Mouse (Mus musculus) forebrain, embryonic 10.5 days (tissue): Measurements from ENCODE around the gene Cnnm1. TPM values are rescaled to one million over a fixed set of nuclear protein-coding genes. Genes with fewer than 3 reads are reported as not detected.
A peak's percentile ranks its signal among the peaks of the same experiment; 100 is the strongest.

ENCODE experiments used
- DNase-seq: peaks from one replicate; pipeline ENCODE4 v3.0.0-alpha.2; 2017; ENCODE audit warnings: low spot score; ENCODE audit errors: extremely low spot score
- H3K27ac ChIP-seq: fragments of 300-500 bp; sonication (generic); 2 replicates; pipeline ENCODE4 v1.5.1; 2016; ENCODE audit warnings: mild to moderate bottlenecking
- H3K27me3 ChIP-seq: fragments of 300-500 bp; sonication (generic); 2 replicates; pipeline ENCODE4 v1.6.1; 2016; ENCODE audit warnings: mild to moderate bottlenecking; ENCODE audit not compliant: poor library complexity, severe bottlenecking
- H3K36me3 ChIP-seq: fragments of 300-500 bp; sonication (generic); replicated peaks from 2 replicates; pipeline ENCODE4 v1.6.1; 2016; ENCODE audit warnings: mild to moderate bottlenecking, moderate library complexity
- H3K4me1 ChIP-seq: fragments of 300-500 bp; sonication (generic); 2 replicates; pipeline ENCODE4 v1.6.1; 2016
- H3K4me3 ChIP-seq: fragments of 300-500 bp; sonication (generic); 2 replicates; pipeline ENCODE4 v1.5.1; 2016; ENCODE audit warnings: mild to moderate bottlenecking, moderate library complexity
- H3K9me3 ChIP-seq: fragments of 300-500 bp; sonication (generic); 2 replicates; pipeline ENCODE4 v1.6.1; 2016; ENCODE audit warnings: mild to moderate bottlenecking, moderate library complexity
- WGBS: fragments of 180-500 bp; shearing (Covaris S2); methylation state at CpG from one replicate; pipeline ENCODE4 v1.1.7; 2016; 5-methylcytosine and 5-hydroxymethylcytosine counted together
- polyA plus RNA-seq: library from polyadenylated mRNA; unstranded; fragments of >200 nt; fragmentation: Nextera tagmentation; extraction: Ambion mirVana; gene quantifications from 2 replicates; pipeline ENCODE4 v1.2.1, GENCODE M21; 2016

Gene Cnnm1
- polyA plus RNA-seq, 1 experiment from 2014 or later = 0.31 TPM

DNA sequence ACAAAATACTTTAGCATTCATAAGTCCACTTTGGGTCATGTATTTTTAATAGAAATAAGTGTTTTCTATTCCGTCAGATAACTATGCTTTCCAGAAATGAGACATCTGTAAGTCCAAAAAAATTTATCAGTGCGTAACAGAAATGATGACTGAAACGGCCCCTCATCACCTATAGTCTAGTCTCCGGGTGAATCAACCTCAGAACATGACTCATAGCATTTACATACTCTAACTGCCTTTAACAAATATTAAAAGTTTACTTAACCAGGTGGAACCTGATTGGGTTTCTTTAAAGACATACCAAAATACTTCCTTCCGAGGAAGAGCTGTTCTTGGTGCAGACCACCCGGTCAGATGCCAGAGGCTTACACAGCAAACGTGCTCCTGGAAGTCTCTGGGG lies 78.0 kb downstream of the Cnnm1 start:
- Histone ChIP-seq H3K27ac (no peak overlapping the region), H3K36me3 (peaks cover 43% of the 10 kb centered on the region), H3K4me3 (no peak overlapping the region), H3K4me1 (peaks cover 36% of the 10 kb centered on the region), H3K9me3 (no peaks in the 10 kb centered on the region), H3K27me3 (peaks cover 26% of the 10 kb centered on the region)
- DNase-seq = no peak
- WGBS = 91% methylated on average over 7 of the region's 7 CpGs

DNA sequence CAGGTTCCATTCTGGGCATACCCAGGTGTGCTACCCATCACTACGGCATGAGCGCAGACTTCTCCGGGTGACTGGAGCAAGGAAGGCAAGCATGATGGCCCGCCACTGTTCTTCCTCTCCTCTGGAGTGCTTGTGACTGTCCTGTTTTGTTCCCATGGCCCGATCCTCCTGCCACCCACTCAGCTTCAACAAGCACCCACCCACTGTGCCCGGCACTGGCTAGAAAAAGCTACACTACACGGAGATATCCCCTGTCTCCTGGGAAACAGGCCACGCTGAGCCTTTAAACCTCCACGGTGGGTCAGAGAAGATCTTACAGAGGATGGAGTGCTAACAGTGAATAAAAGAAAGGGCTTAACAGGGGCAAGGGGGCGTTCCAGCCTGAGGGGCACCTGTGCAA lies 79.0 kb downstream of the Cnnm1 start:
- Histone ChIP-seq H3K4me3 (no peak overlapping the region), H3K27ac (no peak overlapping the region), H3K27me3 (peaks cover 26% of the 10 kb centered on the region), H3K4me1 (peaks cover 46% of the 10 kb centered on the region), H3K36me3 (peaks cover 34% of the 10 kb centered on the region), H3K9me3 (no peaks in the 10 kb centered on the region)
- no peak for DNase-seq
- WGBS = 91% methylated on average over 10 of the region's 10 CpGs

DNA sequence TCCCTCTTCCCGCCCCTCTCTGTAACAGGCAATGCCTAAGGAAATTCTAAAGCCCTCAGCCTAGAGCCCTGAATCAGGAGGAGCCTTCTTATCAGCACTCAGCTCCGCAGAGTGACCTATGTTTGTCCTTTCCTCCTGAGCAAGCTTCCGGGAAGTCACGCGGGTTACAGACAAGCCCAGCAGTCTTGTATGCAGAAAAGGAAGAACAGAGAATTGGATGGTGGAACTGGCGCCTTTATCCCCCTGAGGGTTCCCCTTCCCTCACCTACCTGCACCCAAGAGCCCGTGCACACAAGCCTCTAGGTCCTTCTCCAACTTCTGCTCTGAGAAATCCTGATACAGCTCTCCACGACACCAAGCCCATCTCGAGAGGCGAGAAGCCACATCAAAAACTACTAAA lies 80.2 kb downstream of the Cnnm1 start:
- Histone ChIP-seq H3K27me3 (peaks cover 29% of the 10 kb centered on the region), H3K4me3 (peak overlapping the region; percentile 3; the same call in 1 of the 2 replicates), H3K36me3 (peaks cover 22% of the 10 kb centered on the region), H3K4me1 (peaks cover 54% of the 10 kb centered on the region), H3K9me3 (no peaks in the 10 kb centered on the region), H3K27ac (no peak overlapping the region)
- WGBS = 71% methylated on average over 10 of the region's 10 CpGs
- no peak for DNase-seq

DNA sequence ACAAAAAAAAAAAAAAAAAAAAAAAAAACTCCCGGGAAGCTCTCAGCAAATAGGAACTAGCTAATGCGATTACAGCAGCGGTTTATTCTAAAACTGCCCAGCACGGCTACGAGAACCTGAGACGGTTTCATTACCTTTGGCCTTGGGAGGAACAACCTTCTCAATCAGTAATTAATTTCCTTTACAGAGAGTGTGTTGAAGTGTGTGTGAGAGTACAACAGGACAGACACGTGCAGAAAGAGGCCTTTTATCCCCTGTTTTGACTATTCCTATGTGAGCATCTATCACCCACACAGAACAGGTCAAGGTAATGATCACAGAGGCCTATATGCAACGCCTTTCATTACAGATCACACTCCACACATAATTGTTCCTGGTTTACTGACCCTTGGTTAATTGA lies 81.1 kb downstream of the Cnnm1 start:
- Histone ChIP-seq H3K4me1 (peaks cover 56% of the 10 kb centered on the region), H3K4me3 (no peak overlapping the region), H3K9me3 (no peaks in the 10 kb centered on the region), H3K36me3 (peaks cover 12% of the 10 kb centered on the region), H3K27me3 (peaks cover 39% of the 10 kb centered on the region), H3K27ac (no peak overlapping the region)
- no peak for DNase-seq
- WGBS = 31% methylated on average over 8 of the region's 8 CpGs

DNA sequence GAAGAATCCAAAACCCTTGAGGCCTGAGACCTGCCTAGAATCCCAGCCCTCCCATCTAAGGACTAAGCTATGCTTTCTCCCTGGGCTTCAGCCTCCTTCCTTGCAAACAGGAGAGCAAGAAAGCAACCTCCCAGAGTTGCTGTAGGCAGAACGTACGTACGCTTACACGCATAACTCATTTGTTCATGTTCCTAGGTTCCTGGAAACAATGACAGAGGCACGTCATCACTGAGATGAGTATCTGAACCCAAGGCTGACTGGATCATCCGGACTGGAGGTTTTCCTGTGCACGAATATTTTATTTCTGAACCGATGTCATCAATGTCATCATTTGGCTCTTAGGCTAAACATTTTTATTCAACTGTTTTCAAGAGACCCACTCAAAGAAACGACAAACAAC lies 81.8 kb downstream of the Cnnm1 start:
- peaks cover 11% of the 10 kb centered on the region for H3K36me3 ChIP-seq
- peaks cover 58% of the 10 kb centered on the region for H3K4me1 ChIP-seq
- no peak for DNase-seq
- no peaks in the 10 kb centered on the region for H3K9me3 ChIP-seq
- 90% methylated on average over 9 of the region's 9 CpGs for WGBS
- peaks cover 45% of the 10 kb centered on the region for H3K27me3 ChIP-seq
- no peak overlapping the region for H3K27ac ChIP-seq
- no peak overlapping the region for H3K4me3 ChIP-seq

DNA sequence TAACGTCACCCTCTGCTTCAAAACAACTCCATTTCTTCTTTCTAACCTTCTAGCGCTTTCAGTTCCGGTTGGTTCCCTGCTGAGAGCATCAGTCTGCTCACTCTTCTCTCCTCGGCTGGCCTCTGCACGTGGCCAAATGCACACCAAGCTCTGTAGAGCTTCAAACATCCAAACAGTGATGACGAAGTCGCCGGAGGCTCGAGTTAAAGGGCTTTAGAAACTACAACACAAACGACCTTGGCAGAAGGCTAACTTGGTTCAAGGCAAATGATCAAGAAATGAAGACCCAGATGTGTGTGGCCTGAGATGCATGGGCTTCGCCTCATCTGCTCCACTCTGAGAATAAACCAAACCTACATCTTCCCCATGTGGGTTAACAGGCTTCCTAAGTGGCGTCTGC lies 83.3 kb downstream of the Cnnm1 start:
- WGBS = 12% methylated on average over 12 of the region's 12 CpGs
- peaks cover 58% of the 10 kb centered on the region for H3K27me3 ChIP-seq
- H3K4me1 ChIP-seq = peaks cover 69% of the 10 kb centered on the region
- peak; percentile 41 for DNase-seq
- peak overlapping the region; percentile 71 for H3K4me3 ChIP-seq
- peak overlapping the region; percentile 91 for H3K27ac ChIP-seq
- no peaks in the 10 kb centered on the region for H3K9me3 ChIP-seq
- H3K36me3 ChIP-seq = 0 out of 2 replicates have a peak, but pooled peaks cover 3% of the 10 kb centered on the region

DNA sequence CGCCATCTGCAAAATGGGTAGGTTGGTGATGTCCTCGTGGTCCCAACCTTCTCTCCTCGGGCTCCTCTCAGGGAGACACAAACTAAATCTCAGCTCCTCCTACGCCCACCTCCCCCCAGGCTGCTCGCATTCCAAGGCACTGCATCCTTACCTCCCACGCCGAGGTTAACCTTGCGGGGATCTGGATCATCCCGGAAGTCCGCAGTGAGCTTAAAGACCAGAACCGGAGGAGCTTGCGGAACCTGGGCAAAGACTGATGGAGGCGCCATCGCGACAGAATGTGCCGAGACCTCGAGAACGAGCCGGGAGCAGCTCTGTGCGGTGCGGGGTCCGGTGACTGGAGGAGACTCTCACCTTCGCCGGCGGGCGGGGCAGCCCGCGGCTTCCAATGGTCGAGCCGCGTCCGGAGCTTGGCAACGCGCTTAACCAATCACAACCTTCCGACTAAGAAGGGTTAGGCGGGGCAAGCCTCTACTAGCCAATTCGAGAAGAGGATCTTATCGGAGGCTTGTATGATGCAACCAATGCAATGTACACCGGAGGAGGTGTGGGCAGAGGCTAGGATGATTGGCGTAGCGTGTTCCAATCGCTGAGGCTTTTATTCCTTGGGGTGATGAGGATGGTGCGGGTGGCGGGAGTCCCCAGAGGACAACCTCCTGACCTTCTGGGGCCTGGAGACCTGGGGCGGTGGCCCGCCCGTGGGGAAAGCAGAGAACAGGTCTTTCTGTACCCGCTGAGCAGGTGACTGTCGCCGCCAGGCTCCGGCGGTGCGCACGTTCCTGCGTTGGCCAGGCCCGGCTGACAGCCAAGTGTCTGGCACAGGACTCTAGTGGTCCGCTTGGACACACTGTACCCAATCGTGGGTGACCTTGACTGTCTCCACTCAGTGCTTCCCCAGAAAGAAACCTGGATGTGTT lies 84.2 kb downstream of the Cnnm1 start, which contains the start of gene Got1:
Gene Got1, minus strand, starts transcription at position 419 of the 917 bp plus-strand sequence.
- Histone ChIP-seq H3K4me1 (peaks cover 65% of the 10 kb centered on the region), H3K36me3 (no peaks in the 10 kb centered on the region), H3K27ac (peak within 1 kb of the TSS; percentile 91), H3K4me3 (peak within 1 kb of the TSS; percentile 71), H3K9me3 (no peaks in the 10 kb centered on the region), H3K27me3 (peaks cover 52% of the 10 kb centered on the region)
- peak; percentile 93 for DNase-seq
- WGBS = under 1% methylated on average over 58 of the region's 58 CpGs

DNA sequence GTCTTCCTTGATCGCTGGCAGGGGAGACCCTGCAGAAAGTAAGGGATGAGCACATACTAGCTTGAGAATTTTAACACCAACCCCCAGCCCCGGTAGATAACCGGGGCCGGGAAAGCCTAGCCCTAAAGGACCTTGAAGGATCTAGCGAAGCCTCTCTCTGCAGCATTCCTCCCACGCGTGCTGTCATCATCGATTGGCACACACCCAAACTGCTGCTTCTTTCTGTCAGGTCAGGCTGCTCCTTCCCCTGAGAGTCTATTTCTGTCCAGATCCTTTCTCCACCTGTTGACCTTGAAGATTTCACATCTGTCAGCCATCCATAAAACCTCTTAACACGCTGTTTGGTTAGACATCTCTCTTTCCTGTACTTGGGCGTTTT lies 84.9 kb downstream of the Cnnm1 start:
- DNase-seq = no peak

DNA sequence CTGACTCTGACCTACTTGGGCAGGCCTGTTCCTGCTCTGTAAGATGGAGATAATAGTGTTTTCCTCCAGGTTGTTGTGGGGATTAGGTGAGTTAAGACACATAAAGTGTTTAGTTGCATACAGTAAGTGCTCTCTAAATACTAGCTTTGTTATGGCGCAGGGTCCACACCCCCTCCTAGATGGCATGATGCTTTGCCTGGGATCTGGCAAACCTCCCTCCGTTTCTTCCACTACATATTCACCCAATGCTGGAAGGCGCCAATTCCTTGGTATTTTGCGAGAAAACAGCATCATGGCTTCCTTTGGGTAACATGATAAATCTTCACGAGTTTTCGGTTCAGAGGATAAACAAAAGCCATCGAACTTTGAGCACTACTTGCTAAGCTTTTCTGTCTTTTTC lies 85.3 kb downstream of the Cnnm1 start:
- Histone ChIP-seq H3K27ac (no peak overlapping the region), H3K4me1 (peaks cover 60% of the 10 kb centered on the region), H3K36me3 (no peaks in the 10 kb centered on the region), H3K4me3 (peak overlapping the region; percentile 71), H3K9me3 (no peaks in the 10 kb centered on the region), H3K27me3 (peaks cover 41% of the 10 kb centered on the region)
- no peak for DNase-seq
- 91% methylated on average over 7 of the region's 7 CpGs for WGBS

More for the DNA sequence above, 84.9 kb downstream of the Cnnm1 start:
- WGBS = 31% methylated on average over 10 of the region's 10 CpGs
- H3K27me3 ChIP-seq = peaks cover 45% of the 10 kb centered on the region
- H3K27ac ChIP-seq = peak overlapping the region; percentile 91
- H3K4me3 ChIP-seq = peak overlapping the region; percentile 71
- no peaks in the 10 kb centered on the region for H3K9me3 ChIP-seq
- peaks cover 65% of the 10 kb centered on the region for H3K4me1 ChIP-seq
- no peaks in the 10 kb centered on the region for H3K36me3 ChIP-seq

DNA sequence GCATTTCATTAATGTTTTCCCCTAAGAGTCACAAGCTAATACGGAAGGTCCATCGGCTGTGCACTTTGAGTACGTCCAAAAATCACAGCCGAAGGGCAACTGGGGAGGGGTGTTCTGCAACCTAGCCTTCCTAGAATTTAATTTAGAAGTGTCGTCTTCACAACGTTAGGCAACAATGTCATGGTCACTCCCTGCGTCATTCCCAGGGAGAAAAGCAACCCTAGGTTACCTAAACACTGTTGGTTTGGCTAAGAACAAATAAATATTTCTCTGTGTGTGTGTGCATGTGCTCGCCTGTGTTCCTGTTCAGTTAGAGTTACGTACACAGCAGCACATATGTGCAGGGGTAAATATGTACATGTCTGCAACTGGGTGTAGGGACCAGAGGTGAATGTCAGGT lies 85.8 kb downstream of the Cnnm1 start:
- Histone ChIP-seq H3K36me3 (no peaks in the 10 kb centered on the region), H3K4me1 (peaks cover 55% of the 10 kb centered on the region), H3K4me3 (no peak overlapping the region), H3K9me3 (no peaks in the 10 kb centered on the region), H3K27me3 (peaks cover 44% of the 10 kb centered on the region), H3K27ac (no peak overlapping the region)
- 90% methylated on average over 9 of the region's 9 CpGs for WGBS
- DNase-seq = no peak

DNA sequence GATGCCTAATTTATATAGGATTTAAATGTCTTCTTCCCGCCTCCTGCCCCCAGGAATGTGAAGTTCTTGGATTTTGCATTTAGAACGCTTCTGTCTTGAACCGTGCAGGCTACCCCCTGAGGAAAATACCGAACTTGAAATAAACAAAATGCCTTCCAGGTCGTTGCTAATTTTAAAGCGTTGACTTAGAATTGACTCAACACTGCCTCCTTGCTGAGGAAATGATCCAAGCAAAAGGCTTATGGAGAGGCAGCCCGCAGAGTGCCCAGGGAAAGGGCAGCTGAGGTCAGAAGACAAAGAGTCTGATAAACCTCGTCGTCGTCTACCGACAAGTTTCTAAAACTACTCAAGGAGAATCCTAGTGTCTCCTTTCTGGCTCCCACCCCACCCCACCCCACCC lies 86.9 kb downstream of the Cnnm1 start:
- Histone ChIP-seq H3K9me3 (no peaks in the 10 kb centered on the region), H3K27ac (no peak overlapping the region), H3K4me3 (no peak overlapping the region), H3K27me3 (peaks cover 51% of the 10 kb centered on the region), H3K36me3 (no peaks in the 10 kb centered on the region), H3K4me1 (peaks cover 44% of the 10 kb centered on the region)
- no peak for DNase-seq
- WGBS = 10% methylated on average over 11 of the region's 11 CpGs

DNA sequence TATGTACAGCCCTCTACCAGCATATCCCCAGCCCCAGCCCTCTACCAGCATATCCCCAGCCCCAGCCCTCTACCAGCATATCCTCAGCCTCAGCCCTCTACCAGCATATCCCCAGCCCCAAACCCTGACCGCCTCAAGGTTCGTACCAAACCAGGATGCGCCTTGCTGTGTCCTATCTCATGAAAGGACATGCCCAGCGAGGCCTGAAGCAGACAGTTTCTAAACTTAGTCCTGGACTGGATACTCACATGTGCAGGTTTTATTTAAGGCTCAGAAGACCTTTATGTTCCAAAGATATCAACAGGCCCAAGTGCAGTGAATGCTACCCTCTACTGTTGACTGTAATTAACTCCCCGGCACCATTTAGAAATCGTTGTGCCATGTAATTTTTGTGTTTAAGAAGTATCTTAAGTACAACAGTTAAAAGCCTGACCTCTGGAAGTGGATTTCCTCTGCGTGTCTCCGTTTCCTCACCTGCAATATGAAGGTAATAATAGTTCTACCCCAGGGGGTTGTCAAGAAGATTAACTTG lies 87.9 kb downstream of the Cnnm1 start:
- Histone ChIP-seq H3K9me3 (no peaks in the 10 kb centered on the region), H3K27me3 (peaks cover 46% of the 10 kb centered on the region)
- WGBS = 78% methylated on average over 8 of the region's 8 CpGs

DNA sequence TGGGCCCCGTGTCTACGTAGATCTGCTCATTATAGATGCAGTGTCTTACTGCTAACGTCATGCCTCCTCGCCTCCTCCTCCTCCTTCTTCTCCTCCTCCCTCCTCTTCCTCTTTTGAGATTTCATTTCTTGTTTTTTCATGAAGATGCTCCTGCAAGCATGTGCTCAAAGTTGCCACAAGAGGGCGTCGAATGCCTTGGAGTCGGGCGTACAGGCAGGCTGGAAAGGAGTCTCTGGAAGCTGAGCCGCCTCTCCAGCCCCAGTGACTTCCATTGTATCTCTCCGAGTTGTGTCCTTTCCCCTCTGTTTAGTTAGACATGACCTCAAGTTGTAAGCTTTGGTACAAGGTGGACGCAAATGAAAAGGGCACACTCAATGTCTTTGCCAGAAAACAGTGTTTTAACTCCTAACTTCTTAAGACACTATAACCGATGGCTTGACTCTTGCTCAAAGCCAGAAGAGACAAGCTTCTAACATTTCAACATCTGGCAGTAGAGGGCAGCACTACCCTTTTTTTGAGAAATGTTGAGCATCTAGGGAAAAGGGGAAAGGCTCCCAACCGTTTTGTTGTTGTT lies 90.0 kb downstream of the Cnnm1 start:
- peaks cover 44% of the 10 kb centered on the region for H3K27me3 ChIP-seq
- 3% methylated on average over 13 of the region's 13 CpGs for WGBS
- no peaks in the 10 kb centered on the region for H3K36me3 ChIP-seq
- no peak overlapping the region for H3K27ac ChIP-seq
- H3K4me3 ChIP-seq = peak overlapping the region; percentile 37
- no peaks in the 10 kb centered on the region for H3K9me3 ChIP-seq
- DNase-seq = peak; percentile 85
- H3K4me1 ChIP-seq = peaks cover 16% of the 10 kb centered on the region

More for the DNA sequence above, 87.9 kb downstream of the Cnnm1 start:
- Histone ChIP-seq H3K27ac (no peak overlapping the region), H3K4me3 (no peak overlapping the region), H3K4me1 (peaks cover 34% of the 10 kb centered on the region), H3K36me3 (no peaks in the 10 kb centered on the region)
- no peak for DNase-seq
